Mouse (Mus musculus) midbrain, embryonic 13.5 days (tissue): ENCODE measurements around the gene Otop1. TPM values are rescaled to one million over a fixed set of nuclear protein-coding genes. Genes with fewer than 3 reads are reported as not detected.

Experiments
- ATAC-seq: fragments of 200-750 bp; cut with Nextera tagmentation; 2 replicates; pipeline ENCODE4 v1.8.0; 2017; ENCODE audit warnings: mild to moderate bottlenecking, moderate TSS enrichment, moderate library complexity
- H3K27ac ChIP-seq: fragments of 300-500 bp; sonication (generic); 2 replicates; pipeline ENCODE4 v1.5.1; 2015; ENCODE audit warnings: inconsistent platforms, mild to moderate bottlenecking, moderate library complexity
- H3K27me3 ChIP-seq: fragments of 300-500 bp; sonication (generic); 2 replicates; pipeline ENCODE4 v1.6.1; 2015; ENCODE audit warnings: mild to moderate bottlenecking, inconsistent platforms
- H3K36me3 ChIP-seq: fragments of 300-500 bp; sonication (generic); 2 replicates; pipeline ENCODE4 v1.6.1; 2015; ENCODE audit warnings: mild to moderate bottlenecking, inconsistent platforms
- H3K4me1 ChIP-seq: fragments of 300-500 bp; sonication (generic); replicated peaks from 2 replicates; pipeline ENCODE4 v1.6.1; 2015; ENCODE audit warnings: inconsistent platforms
- H3K4me2 ChIP-seq: fragments of 300-500 bp; sonication (generic); replicated peaks from 2 replicates; pipeline ENCODE4 v1.6.1; 2015; ENCODE audit warnings: moderate library complexity, mild to moderate bottlenecking, inconsistent platforms
- H3K4me3 ChIP-seq: fragments of 300-500 bp; sonication (generic); replicated peaks from 2 replicates; pipeline ENCODE4 v1.5.1; 2015; ENCODE audit warnings: mild to moderate bottlenecking, inconsistent platforms
- H3K9ac ChIP-seq: fragments of 300-500 bp; sonication (generic); replicated peaks from 2 replicates; pipeline ENCODE4 v1.6.1; 2015; ENCODE audit warnings: mild to moderate bottlenecking, inconsistent platforms
- H3K9me3 ChIP-seq: fragments of 300-500 bp; sonication (generic); 2 replicates; pipeline ENCODE4 v1.6.1; 2016; ENCODE audit warnings: mild to moderate bottlenecking, inconsistent platforms
- WGBS: fragments of 180-500 bp; shearing (Covaris S2); methylation state at CpG from one replicate; pipeline ENCODE4 v1.1.7; 2015; 5-methylcytosine and 5-hydroxymethylcytosine counted together
- polyA plus RNA-seq: library from polyadenylated mRNA; unstranded; fragments of >200 nt; fragmentation: Nextera tagmentation; extraction: Ambion mirVana; gene quantifications from 2 replicates; pipeline ENCODE4 v1.2.1, GENCODE M21; 2015

Otop1 gene
- polyA plus RNA-seq, 1 experiment from 2014 or later = not detected

DNA sequence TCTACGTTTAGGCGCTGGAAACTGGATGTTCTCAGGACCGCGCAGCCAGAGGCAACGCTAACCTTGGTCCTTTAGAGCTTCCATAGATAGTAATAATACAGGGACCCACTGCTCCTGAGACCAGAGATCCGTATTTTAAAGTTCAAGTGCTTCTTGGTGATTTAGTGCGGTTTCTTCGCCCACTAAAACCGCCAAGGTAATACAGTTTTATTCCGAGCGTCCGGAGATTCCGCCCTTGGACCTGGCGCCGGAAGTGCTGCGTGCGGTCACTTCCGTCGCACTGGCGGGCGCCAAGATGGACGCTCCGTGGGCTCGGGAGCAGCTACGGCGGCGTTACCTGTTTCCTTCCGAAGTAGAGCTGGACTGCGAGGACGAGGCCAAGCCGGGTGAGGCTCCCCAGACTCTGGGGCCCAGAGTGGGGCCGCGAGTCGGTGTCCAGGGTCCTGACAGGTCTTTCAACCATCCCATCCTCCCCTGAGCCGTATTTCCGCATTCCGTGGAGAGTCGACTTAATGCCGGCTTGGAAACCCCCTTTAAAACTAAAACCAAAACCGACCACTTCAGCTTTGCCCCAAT is 15.6 kb upstream of the Otop1 start, which contains the start of gene Tmem128:
Tmem128 (plus strand) TSS at position 79 of the 576 bp plus-strand sequence.
- peak; percentile 87 for ATAC-seq
- Histone ChIP-seq H3K9me3 (no peaks in the 10 kb centered on the region), H3K4me2 (peak within 1 kb of the TSS; percentile 86), H3K4me3 (peak within 1 kb of the TSS; percentile 88), H3K27me3 (peaks cover 6% of the 10 kb centered on the region; the same call in 1 of the 2 replicates), H3K27ac (peak within 1 kb of the TSS; percentile 86), H3K9ac (peak within 1 kb of the TSS; percentile 79), H3K36me3 (peaks cover 29% of the 10 kb centered on the region), H3K4me1 (peaks cover 11% of the 10 kb centered on the region)
- WGBS = under 1% methylated on average over 40 of the region's 40 CpGs

GRCm38 (mm10) chr5:38270942-38271341 is 4.8 kb upstream of the Otop1 start:
- Histone ChIP-seq H3K4me2 (no peak overlapping the region), H3K36me3 (peaks cover 49% of the 10 kb centered on the region), H3K9ac (no peak overlapping the region), H3K27ac (no peak overlapping the region), H3K4me1 (peaks cover 3% of the 10 kb centered on the region), H3K27me3 (peaks cover 27% of the 10 kb centered on the region), H3K9me3 (no peaks in the 10 kb centered on the region), H3K4me3 (no peak overlapping the region)
- WGBS = 94% methylated on average over 3 of the region's 3 CpGs
- ATAC-seq = no peak

- WGBS = 93% methylated on average over 4 of the region's 4 CpGs
- no peak overlapping the region for H3K27ac ChIP-seq
- no peaks in the 10 kb centered on the region for H3K9me3 ChIP-seq
- ATAC-seq = no peak
- peaks cover 55% of the 10 kb centered on the region for H3K27me3 ChIP-seq
- peaks cover 25% of the 10 kb centered on the region for H3K36me3 ChIP-seq
- peaks cover 22% of the 10 kb centered on the region for H3K4me1 ChIP-seq
- H3K4me2 ChIP-seq = no peak overlapping the region
- no peak overlapping the region for H3K4me3 ChIP-seq
- H3K9ac ChIP-seq = no peak overlapping the region
Measured at GRCm38 (mm10) chr5:38273831-38274230, 1.9 kb upstream of the Otop1 start.

DNA sequence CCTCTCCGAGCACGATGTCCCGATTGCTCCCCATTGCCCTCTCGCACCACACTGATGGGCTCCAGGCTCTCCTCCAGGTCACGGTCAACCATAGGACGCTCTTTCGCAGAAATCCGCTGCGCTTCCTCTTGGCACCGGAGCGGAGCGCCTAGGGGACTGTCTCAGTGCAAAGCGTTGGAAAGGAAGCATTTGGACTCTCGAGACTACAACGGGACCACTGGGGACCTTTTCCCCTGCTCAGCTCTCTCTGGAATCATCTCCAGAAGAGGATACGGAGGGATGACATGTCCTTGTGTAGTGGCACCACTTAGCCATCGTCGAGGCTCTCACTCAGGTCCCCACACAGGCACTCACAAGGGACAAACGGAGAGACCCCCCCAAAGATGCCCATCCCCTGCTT is 679 bp downstream of the Otop1 start:
- H3K4me1 ChIP-seq = peaks cover 22% of the 10 kb centered on the region
- H3K4me2 ChIP-seq = peak overlapping the region; percentile 50
- WGBS = under 1% methylated on average over 19 of the region's 19 CpGs
- H3K27ac ChIP-seq = no peak overlapping the region
- no peaks in the 10 kb centered on the region for H3K9me3 ChIP-seq
- H3K27me3 ChIP-seq = peaks cover 73% of the 10 kb centered on the region
- 0 out of 2 replicates have a peak, but pooled peaks have one; percentile 9 for ATAC-seq
- H3K4me3 ChIP-seq = peak overlapping the region; percentile 17
- peaks cover 3% of the 10 kb centered on the region for H3K36me3 ChIP-seq
- H3K9ac ChIP-seq = peak overlapping the region; percentile 24; the same call in 1 of the 2 replicates

DNA sequence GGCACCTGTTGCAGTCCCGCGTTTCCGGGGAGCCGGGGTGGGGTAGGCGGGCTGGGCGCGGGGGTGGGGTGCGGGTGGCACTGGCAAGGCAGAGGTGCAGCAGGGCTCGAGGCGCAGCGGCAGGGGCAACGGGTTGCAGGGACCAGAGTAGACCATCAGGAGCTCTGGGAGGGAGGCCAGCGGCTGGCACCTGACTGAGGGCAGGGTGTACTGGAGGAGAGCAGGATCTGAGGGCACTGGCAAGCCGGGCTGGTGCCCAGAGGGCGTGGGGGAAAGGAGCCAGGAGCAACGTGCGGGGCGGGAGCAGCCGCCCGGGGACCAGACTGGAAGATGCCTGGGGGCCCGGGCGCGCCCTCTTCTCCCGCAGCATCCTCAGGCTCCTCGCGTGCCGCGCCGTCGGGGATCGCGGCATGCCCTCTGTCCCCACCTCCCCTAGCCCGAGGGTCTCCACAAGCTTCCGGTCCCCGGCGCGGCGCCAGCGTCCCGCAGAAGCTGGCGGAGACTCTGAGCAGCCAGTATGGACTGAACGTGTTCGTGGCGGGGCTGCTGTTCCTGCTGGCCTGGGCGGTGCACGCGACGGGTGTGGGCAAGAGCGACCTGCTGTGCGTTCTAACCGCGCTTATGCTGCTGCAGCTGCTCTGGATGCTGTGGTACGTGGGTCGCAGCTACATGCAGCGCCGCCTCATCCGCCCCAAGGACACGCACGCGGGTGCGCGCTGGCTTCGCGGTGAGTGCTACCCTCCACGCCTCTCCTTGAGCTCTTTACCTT is 1.5 kb downstream of the Otop1 start:
- H3K4me2 ChIP-seq = peak overlapping the region; percentile 50
- peaks cover 22% of the 10 kb centered on the region for H3K4me1 ChIP-seq
- ATAC-seq = peak; percentile 57
- no peak overlapping the region for H3K27ac ChIP-seq
- H3K4me3 ChIP-seq = peak overlapping the region; percentile 34
- peak overlapping the region; percentile 15; the same call in 1 of the 2 replicates for H3K9ac ChIP-seq
- peaks cover 73% of the 10 kb centered on the region for H3K27me3 ChIP-seq
- H3K9me3 ChIP-seq = no peaks in the 10 kb centered on the region
- H3K36me3 ChIP-seq = no peaks in the 10 kb centered on the region
- 1% methylated on average over 63 of the region's 65 CpGs for WGBS

- 20% methylated on average over 12 of the region's 12 CpGs for WGBS
- H3K27me3 ChIP-seq = peaks cover 73% of the 10 kb centered on the region
- peaks cover 22% of the 10 kb centered on the region for H3K4me1 ChIP-seq
- 0 out of 2 replicates have a peak, but pooled peaks have one; percentile 21 for ATAC-seq
- no peaks in the 10 kb centered on the region for H3K9me3 ChIP-seq
- no peaks in the 10 kb centered on the region for H3K36me3 ChIP-seq
- peak overlapping the region; percentile 50 for H3K4me2 ChIP-seq
- no peak overlapping the region for H3K9ac ChIP-seq
- H3K27ac ChIP-seq = no peak overlapping the region
- H3K4me3 ChIP-seq = peak overlapping the region; percentile 34
Measured at GRCm38 (mm10) chr5:38277936-38278600, 2.3 kb downstream of the Otop1 start.

DNA sequence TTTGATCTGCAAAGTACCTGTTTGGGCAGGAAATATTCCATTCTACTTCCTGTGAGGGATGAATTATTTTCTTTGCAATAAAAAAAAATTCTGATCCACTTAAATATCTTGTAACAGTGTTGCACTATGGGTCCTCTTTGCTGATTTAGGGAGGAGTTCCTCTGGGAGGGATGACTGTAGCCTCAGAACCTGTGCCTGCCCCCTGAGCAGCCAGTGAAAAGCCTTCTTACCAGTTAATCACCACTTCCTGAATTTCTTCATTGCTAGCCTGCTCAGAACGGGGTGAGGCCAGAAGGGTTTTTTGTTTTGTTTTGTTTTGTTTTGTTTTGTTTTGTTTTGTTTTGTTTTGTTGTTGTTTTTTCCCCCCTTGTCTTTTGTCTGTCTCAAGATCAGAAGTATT is 4.3 kb downstream of the Otop1 start:
- 28% methylated on average over 1 of the region's 1 CpGs for WGBS
- H3K27me3 ChIP-seq = peaks cover 54% of the 10 kb centered on the region
- no peak overlapping the region for H3K9ac ChIP-seq
- no peaks in the 10 kb centered on the region for H3K36me3 ChIP-seq
- no peak for ATAC-seq
- H3K4me2 ChIP-seq = no peak overlapping the region
- no peaks in the 10 kb centered on the region for H3K9me3 ChIP-seq
- H3K4me1 ChIP-seq = peaks cover 22% of the 10 kb centered on the region
- H3K4me3 ChIP-seq = no peak overlapping the region
- H3K27ac ChIP-seq = no peak overlapping the region

DNA sequence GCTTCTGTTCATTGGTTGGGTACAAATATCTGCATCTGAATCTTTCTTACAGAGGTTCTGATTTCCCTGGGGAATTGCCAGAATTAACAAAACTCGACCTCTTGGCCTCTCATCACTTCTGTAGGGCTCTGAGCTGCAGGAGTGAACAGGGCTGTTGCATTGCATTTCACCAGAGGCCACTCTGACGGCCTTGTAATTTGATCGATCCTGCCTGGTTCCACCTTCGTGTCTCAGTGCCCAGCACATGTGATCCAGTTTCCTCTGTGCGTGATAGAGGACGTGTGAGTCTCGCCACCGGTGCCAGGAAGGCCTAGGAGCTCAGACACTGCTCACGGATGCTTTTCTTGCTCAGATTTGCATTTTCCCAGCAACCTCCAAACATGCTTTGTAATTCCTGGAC is 10.0 kb downstream of the Otop1 start:
- no peak for ATAC-seq
- peaks cover 1% of the 10 kb centered on the region; the same call in 1 of the 2 replicates for H3K27me3 ChIP-seq

GRCm38 (mm10) chr5:38288476-38288875 is 12.7 kb downstream of the Otop1 start:
- Histone ChIP-seq H3K4me3 (no peak overlapping the region), H3K4me2 (no peak overlapping the region), H3K4me1 (no peaks in the 10 kb centered on the region), H3K27ac (no peak overlapping the region), H3K9me3 (no peaks in the 10 kb centered on the region), H3K36me3 (no peaks in the 10 kb centered on the region), H3K27me3 (no peaks in the 10 kb centered on the region), H3K9ac (no peak overlapping the region)
- ATAC-seq = no peak
- WGBS = 93% methylated on average over 3 of the region's 3 CpGs

More for the DNA sequence above, 10.0 kb downstream of the Otop1 start:
- Histone ChIP-seq H3K9ac (no peak overlapping the region), H3K4me3 (no peak overlapping the region), H3K36me3 (no peaks in the 10 kb centered on the region), H3K4me2 (no peak overlapping the region), H3K9me3 (no peaks in the 10 kb centered on the region), H3K27ac (no peak overlapping the region), H3K4me1 (no peaks in the 10 kb centered on the region)
- 80% methylated on average over 9 of the region's 9 CpGs for WGBS

- Histone ChIP-seq H3K9me3 (no peaks in the 10 kb centered on the region), H3K4me3 (no peak overlapping the region), H3K27ac (no peak overlapping the region), H3K4me2 (no peak overlapping the region), H3K27me3 (no peaks in the 10 kb centered on the region), H3K36me3 (no peaks in the 10 kb centered on the region), H3K9ac (no peak overlapping the region), H3K4me1 (no peaks in the 10 kb centered on the region)
- no peak for ATAC-seq
- WGBS = 90% methylated on average over 12 of the region's 12 CpGs
Measured at GRCm38 (mm10) chr5:38301761-38302411, 26.1 kb downstream of the Otop1 start.

- no peak overlapping the region for H3K9ac ChIP-seq
- no peaks in the 10 kb centered on the region for H3K9me3 ChIP-seq
- H3K27me3 ChIP-seq = no peaks in the 10 kb centered on the region
- ATAC-seq = no peak
- H3K27ac ChIP-seq = no peak overlapping the region
- H3K36me3 ChIP-seq = no peaks in the 10 kb centered on the region
- no peak overlapping the region for H3K4me2 ChIP-seq
- H3K4me1 ChIP-seq = no peaks in the 10 kb centered on the region
- no peak overlapping the region for H3K4me3 ChIP-seq
- WGBS = 17% methylated on average over 12 of the region's 12 CpGs
Measured at GRCm38 (mm10) chr5:38302651-38303050, 26.9 kb downstream of the Otop1 start.
